Mouse (Mus musculus) lung, postnatal 0 days (tissue): ENCODE data around the gene Ech1. TPM values are rescaled to one million over a fixed set of nuclear protein-coding genes. Genes with fewer than 3 reads are reported as not detected.

ENCODE experiments used
- ATAC-seq: fragments of 200-750 bp; cut with Nextera tagmentation; 2 replicates; pipeline ENCODE4 v1.8.0; 2017; ENCODE audit warnings: moderate library complexity
- DNase-seq: peaks from one replicate; pipeline ENCODE4 v3.0.0-alpha.2; 2016; ENCODE audit warnings: low spot score
- H3K27ac ChIP-seq: fragments of 300-500 bp; sonication (generic); 2 replicates; pipeline ENCODE4 v1.5.1; 2014; ENCODE audit warnings: antibody characterized with exemption, mild to moderate bottlenecking, low read length, mixed read lengths
- H3K27me3 ChIP-seq: fragments of 300-500 bp; sonication (generic); replicated peaks from 2 replicates; pipeline ENCODE4 v1.6.1; 2014; ENCODE audit warnings: low read length, mixed read lengths; ENCODE audit not compliant: insufficient read depth
- H3K36me3 ChIP-seq: fragments of 300-500 bp; sonication (generic); 2 replicates; pipeline ENCODE4 v1.6.1; 2014; ENCODE audit warnings: low read length, mixed read lengths; ENCODE audit not compliant: insufficient read depth
- H3K4me1 ChIP-seq: fragments of 300-500 bp; sonication (generic); 2 replicates; pipeline ENCODE4 v1.6.1; 2014; ENCODE audit warnings: antibody characterized with exemption, low read depth, low read length, mixed read lengths; ENCODE audit not compliant: insufficient read depth
- H3K4me2 ChIP-seq: fragments of 300-500 bp; sonication (generic); replicated peaks from 2 replicates; pipeline ENCODE4 v1.6.1; 2014; ENCODE audit warnings: low read depth, mild to moderate bottlenecking, low read length, moderate library complexity, mixed read lengths
- H3K4me3 ChIP-seq: fragments of 300-500 bp; sonication (generic); 2 replicates; pipeline ENCODE4 v1.5.1; 2014; ENCODE audit warnings: low read depth, low read length
- H3K9ac ChIP-seq: fragments of 300-500 bp; sonication (generic); replicated peaks from 2 replicates; pipeline ENCODE4 v1.6.1; 2014; ENCODE audit warnings: low read depth, mild to moderate bottlenecking
- H3K9me3 ChIP-seq: fragments of 300-500 bp; sonication (generic); 2 replicates; pipeline ENCODE4 v1.6.1; 2016; ENCODE audit warnings: low read length, mixed read lengths
- CTCF ChIP-seq: IDR thresholded peaks from 2 replicates; pipeline ENCODE4 v1.5.1; 2016; ENCODE audit warnings: antibody characterized with exemption, mild to moderate bottlenecking
- EP300 ChIP-seq: IDR thresholded peaks from 2 replicates; pipeline ENCODE4 v1.6.1; 2016; ENCODE audit warnings: antibody characterized with exemption, mild to moderate bottlenecking, control low read depth
- WGBS: fragments of 180-500 bp; shearing (Covaris S2); extraction: QIAGEN DNeasy Blood & Tissue Kit; methylation state at CpG from one replicate; pipeline ENCODE4 v1.1.7; 2014; 5-methylcytosine and 5-hydroxymethylcytosine counted together
- polyA plus RNA-seq: library from polyadenylated mRNA; unstranded; fragments of >200 nt; fragmentation: Nextera tagmentation; extraction: Ambion mirVana; gene quantifications from 2 replicates; pipeline ENCODE4 v1.2.1, GENCODE M21; 2015

Ech1 gene
- polyA plus RNA-seq, 1 experiment from 2014 or later: 308 TPM

DNA sequence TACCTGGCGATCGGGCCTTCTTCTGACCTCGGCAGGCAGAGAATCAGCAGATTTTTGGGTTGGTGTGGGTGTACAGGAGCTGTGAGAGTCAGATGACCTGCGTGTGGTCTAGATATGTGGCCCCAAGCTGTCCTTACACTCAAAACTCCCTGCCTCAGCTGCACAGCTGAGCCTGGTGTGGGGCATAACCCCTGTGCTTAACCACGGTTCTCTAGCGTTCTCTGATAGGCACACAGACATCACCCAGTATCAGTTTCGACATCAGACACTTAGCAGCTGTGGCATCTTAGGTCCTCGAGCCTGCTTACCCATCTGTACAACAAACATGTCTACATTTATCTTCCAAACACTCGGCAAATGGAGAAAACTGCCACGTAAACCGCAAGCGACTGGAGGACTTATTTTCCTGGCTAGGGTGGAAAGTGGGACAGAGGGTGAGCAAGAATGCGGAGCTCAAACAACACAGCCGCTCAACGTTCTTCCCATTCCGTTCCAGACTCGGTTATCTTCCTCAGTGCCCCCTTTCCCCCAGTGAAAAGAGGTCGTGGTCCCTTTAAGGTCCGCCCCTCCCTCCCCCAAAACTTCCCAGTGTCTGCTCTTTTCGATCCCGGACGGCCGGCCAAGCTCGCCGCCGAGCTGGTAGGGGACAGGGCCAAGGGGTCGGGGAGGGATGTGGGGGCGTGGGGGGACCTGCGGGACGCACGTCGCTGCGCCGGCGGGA lies 16.6 kb upstream of the Ech1 start, which contains the start of gene Hnrnpl:
TSS of gene Hnrnpl (plus strand) at position 321 of the 721 bp plus-strand sequence.
- peak within 1 kb of the TSS; percentile 83 for H3K9ac ChIP-seq
- H3K27ac ChIP-seq: peak within 1 kb of the TSS; percentile 100
- ATAC-seq (peak; percentile 10), DNase-seq (peak; percentile 85)
- no peaks in the 10 kb centered on the region for H3K27me3 ChIP-seq
- 2% methylated on average over 31 of the region's 35 CpGs for WGBS
- TF ChIP-seq EP300 (peak; percentile 33; the same call in 1 of the 2 replicates), CTCF (no peak)
- H3K4me3 ChIP-seq: peak within 1 kb of the TSS; percentile 75
- peaks cover 23% of the 10 kb centered on the region; the same call in 1 of the 2 replicates for H3K4me1 ChIP-seq
- peaks cover 5% of the 10 kb centered on the region; the same call in 1 of the 2 replicates for H3K36me3 ChIP-seq
- no peaks in the 10 kb centered on the region for H3K9me3 ChIP-seq
- peak within 1 kb of the TSS; percentile 98 for H3K4me2 ChIP-seq

DNA sequence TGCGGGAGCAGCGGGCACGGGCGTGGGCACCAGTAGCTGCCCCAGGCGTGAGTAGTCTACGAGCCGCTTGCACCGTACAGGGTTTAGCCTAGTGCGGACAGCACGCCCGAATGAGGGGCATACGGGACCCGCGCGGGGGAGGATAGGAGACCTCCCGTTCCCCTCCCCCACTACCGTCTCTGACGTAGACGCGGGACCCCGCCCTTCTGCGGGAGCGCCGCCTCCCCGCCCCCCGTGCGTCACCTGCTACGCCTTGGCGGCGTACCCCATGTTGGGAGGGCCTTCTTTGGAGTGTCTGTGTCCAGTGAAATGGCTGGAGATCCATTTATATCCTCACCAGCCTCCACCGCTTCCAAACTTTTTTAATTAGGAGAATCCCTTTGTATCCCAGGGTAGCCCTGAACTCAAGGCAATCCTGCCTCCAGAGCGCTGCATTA lies 16.0 kb upstream of the Ech1 start:
- Histone ChIP-seq H3K27me3 (no peaks in the 10 kb centered on the region), H3K4me3 (peak overlapping the region; percentile 75), H3K9ac (peak overlapping the region; percentile 83), H3K27ac (peak overlapping the region; percentile 100), H3K4me2 (peak overlapping the region; percentile 98), H3K36me3 (peaks cover 8% of the 10 kb centered on the region; the same call in 1 of the 2 replicates), H3K4me1 (peaks cover 20% of the 10 kb centered on the region; the same call in 1 of the 2 replicates), H3K9me3 (no peaks in the 10 kb centered on the region)
- ATAC-seq (peak; percentile 68), DNase-seq (peak; percentile 97)
- WGBS: 0% methylated on average over 30 of the region's 32 CpGs
- TF ChIP-seq CTCF (no peak; the same call in 1 of the 2 replicates), EP300 (peak; percentile 70)

DNA sequence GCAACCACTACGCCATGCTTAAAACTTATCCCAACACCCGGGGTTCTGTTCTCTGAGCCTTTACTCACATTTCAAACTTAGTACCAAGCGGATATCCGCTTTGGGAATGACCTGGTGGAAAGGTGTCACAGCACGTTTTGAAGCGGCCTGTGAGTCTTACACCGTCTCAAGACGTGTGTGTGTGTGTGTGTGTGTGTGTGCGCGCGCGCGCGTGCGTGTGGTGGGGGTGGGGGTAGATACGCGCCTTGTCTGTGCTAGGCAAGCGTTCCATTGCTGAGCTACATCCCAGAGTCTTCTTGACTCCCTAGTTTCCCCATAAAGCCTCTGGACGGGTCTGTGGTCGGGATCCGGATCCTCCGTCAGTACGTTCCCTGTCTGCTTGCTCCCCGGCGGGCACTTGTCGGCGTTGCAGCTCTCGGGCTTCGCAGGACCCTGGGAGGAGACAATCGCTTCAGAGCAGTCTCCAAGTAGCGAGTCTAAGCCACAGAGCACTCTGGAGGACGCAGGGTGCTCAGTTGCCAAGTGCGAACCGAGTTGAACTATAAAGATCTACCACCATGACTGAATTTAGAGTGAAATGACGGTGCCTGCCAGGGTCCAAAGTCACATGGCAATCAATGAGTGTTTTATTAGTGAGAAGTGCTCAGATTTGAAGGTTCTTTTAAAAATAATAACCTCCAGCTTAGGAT lies 15.5 kb upstream of the Ech1 start:
- ATAC-seq (peak; percentile 3), DNase-seq (peak; percentile 59)
- peak; percentile 7 for TF ChIP-seq CTCF
- no peak; the same call in 1 of the 2 replicates for TF ChIP-seq EP300
- Histone ChIP-seq H3K27me3 (no peaks in the 10 kb centered on the region), H3K36me3 (peaks cover 13% of the 10 kb centered on the region; the same call in 1 of the 2 replicates), H3K27ac (peak overlapping the region; percentile 100), H3K4me2 (peak overlapping the region; percentile 98), H3K4me3 (peak overlapping the region; percentile 75), H3K9ac (peak overlapping the region; percentile 83), H3K4me1 (peaks cover 20% of the 10 kb centered on the region; the same call in 1 of the 2 replicates), H3K9me3 (no peaks in the 10 kb centered on the region)
- WGBS: under 1% methylated on average over 35 of the region's 35 CpGs

DNA sequence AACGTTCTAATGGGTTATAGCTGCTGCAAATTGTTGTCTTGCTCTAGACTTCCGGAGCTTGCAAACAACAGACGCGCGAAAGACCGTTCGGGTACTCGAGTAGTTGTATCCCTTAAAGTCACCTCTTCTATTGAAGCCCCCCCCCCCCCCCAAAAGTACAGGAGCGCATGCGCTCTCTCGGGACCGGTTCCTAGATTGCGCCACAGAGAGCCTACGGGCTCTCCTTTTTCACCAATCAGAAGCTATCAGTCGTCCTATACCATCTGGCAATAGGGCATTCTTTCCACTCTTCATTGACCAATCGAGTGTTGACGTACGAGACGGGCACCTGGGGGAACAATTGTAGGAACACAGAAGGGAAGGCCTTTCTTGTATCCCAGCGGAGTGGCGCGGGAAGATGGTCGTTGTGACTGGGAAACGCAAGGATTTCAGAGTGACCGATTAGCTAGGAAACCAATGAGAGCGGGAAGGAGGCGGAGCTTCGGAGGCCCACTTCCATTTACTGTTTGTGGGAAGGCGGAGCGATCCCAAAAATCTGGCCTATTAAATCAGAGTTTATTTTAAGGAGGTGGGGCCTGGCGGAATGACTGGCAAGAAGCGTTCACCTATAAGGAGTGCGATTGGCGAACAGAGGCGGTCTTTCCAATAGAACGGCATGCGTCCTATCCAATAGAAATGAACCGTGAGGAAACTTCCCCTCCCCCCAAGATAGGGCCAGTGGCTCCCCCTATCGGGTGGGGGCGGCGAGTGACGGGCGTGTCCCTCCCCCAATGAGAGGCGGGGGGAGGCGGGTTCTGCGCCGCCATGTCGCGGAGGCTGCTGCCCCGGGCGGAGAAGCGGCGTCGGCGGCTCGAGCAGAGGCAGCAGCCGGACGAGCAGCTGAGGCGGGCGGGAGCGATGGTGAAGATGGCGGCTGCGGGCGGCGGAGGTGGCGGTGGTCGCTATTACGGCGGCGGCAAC lies 14.6 kb upstream of the Ech1 start:
- WGBS: under 1% methylated on average over 65 of the region's 70 CpGs
- H3K4me2 ChIP-seq: peak overlapping the region; percentile 98
- H3K27me3 ChIP-seq: no peaks in the 10 kb centered on the region
- H3K27ac ChIP-seq: peak overlapping the region; percentile 100
- peak overlapping the region; percentile 75 for H3K4me3 ChIP-seq
- DNase-seq (peak; percentile 100), ATAC-seq (peak; percentile 88)
- peak overlapping the region; percentile 83 for H3K9ac ChIP-seq
- H3K9me3 ChIP-seq: no peaks in the 10 kb centered on the region
- H3K36me3 ChIP-seq: peaks cover 20% of the 10 kb centered on the region
- peak; percentile 61 for TF ChIP-seq EP300
- TF ChIP-seq CTCF: peak; percentile 65
- H3K4me1 ChIP-seq: peaks cover 20% of the 10 kb centered on the region; the same call in 1 of the 2 replicates

DNA sequence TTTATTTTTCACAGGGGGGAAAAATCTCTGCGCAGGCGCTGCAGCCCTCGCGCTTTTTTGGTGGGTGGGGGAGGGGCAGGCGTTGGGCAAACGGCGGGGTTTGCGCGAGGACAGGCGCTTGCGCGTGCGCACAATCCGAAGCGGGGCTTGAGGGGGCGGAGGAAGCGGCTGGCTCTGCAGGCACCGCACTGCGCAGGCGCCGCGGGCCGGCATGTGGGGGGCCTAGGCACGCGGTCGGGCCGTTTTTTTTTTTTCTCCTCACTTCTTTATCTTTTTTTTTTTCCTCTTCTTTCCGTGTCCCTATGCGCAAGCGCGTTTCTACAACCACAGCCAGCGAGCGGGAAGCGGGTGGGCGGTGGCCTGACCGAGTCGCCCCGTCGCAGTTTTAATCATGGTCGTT lies 13.8 kb upstream of the Ech1 start:
- Histone ChIP-seq H3K27me3 (no peaks in the 10 kb centered on the region), H3K9me3 (no peaks in the 10 kb centered on the region), H3K4me3 (peak overlapping the region; percentile 75), H3K9ac (peak overlapping the region; percentile 77), H3K4me2 (peak overlapping the region; percentile 76), H3K27ac (peak overlapping the region; percentile 95), H3K36me3 (peaks cover 29% of the 10 kb centered on the region), H3K4me1 (peaks cover 20% of the 10 kb centered on the region; the same call in 1 of the 2 replicates)
- peak; percentile 43 for ATAC-seq
- under 1% methylated on average over 39 of the region's 40 CpGs for WGBS
- peak; percentile 97 for DNase-seq
- TF ChIP-seq CTCF (no peak), EP300 (0 out of 2 replicates have a peak, but pooled peaks have one; percentile 17)
